Mouse (Mus musculus): Measurements from ENCODE around the gene Rpl9-ps1.

Gene Rpl9-ps1

GRCm38 (mm10) chr11:83645521-83645920, at the start of gene Rpl9-ps1:
Gene Rpl9-ps1 (minus strand): TSS chr11:83645621.
- in situ Hi-C loops (cut with MboI, MseI): no loop called here

- in situ Hi-C loops (cut with MboI, MseI): no loop called here
Observed at GRCm38 (mm10) chr11:83692008-83692407, 46.6 kb upstream of the Rpl9-ps1 start.

- in situ Hi-C loops (cut with MboI, MseI): no loop called here
Observed at GRCm38 (mm10) chr11:83689918-83690317, 44.5 kb upstream of the Rpl9-ps1 start.

DNA sequence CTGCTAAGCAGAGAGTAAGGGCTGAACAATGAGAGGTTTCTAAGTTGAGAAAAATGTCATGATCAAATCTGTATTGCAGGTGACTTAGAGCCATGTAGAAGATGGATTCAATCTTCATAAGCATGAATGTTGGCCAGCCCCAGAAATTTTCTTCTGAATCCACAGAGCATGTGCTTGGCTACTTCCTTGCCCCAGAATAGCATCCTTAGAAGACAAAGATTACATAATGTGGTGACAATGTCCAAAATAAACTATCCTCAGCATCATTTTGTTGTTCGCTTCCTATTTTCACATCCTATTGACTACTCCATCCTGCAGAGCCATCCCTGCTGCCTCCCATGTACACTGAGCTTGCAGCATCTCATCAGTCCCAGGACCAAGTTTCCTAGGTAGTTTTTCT, 30.2 kb upstream of the Rpl9-ps1 start:
- in situ Hi-C loops (cut with MboI, MseI): no loop called here

- in situ Hi-C loops (cut with MboI, MseI): no loop called here
Observed at GRCm38 (mm10) chr11:83671743-83672142, 26.3 kb upstream of the Rpl9-ps1 start.

GRCm38 (mm10) chr11:83663532-83663931, 18.1 kb upstream of the Rpl9-ps1 start:
- in situ Hi-C loops (cut with MboI, MseI): no loop called here

DNA sequence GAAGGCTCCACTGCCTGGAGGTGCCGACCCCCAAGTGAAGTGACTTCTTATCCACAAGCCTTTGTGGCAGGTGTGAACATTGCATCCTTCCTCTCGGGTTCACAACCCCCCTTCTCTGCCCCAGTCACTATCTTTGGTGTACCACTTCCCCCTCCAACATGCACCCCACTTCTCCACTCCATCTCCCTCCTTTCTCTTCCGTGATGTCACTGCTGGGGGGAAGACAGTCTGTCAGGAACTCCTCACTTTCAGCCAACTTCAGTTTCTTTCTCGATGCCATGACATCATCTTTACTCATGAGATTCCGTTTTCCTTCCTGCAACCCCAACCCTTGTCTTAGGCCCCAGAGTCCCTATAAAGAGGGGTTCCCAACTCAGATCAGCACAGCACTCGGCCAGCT, 16.8 kb upstream of the Rpl9-ps1 start, which contains the start of gene Ccl4:
Ccl4 (plus strand) TSS at position 381 of the 400 bp plus-strand sequence.
- in situ Hi-C loops (cut with MboI, MseI): no loop called here

DNA sequence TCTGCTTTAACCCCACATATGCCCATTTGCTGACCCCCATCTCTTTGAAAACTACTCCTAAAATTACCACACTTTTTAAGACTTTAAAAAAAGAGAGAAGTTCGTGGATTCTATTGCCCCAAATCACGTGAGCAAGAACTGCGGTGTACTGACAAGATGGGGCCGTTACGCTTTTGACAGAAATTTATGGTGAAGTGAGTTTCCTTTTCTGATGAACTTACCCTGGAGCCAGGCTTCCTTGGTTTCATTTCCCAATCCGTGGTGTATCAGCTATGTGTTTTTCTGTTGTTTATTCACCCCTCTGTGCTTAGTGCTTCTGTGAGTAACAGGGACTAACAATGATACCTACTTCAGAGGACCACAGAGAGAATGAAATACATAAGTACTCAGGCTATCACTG, 13.4 kb upstream of the Rpl9-ps1 start:
- in situ Hi-C loops (cut with MboI, MseI): no loop called here

DNA sequence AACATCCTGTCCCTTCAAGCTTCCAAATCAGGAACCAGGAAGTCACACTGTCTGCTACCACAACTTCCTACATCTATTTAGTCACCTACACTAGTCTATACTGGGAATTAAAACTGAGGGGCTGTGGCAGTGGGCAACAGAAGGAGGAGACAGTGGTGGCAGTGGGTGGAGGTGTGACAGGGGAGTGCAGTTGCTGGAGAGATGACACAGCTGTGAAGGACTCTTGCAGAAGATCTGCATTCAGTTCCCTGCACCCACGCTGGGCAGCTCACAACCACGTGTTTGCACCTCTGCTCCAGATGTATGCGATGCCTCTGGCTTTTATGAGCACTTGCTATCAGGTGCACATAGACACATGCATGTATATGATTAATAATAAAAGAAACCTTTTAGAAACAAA, 12.1 kb upstream of the Rpl9-ps1 start:
- in situ Hi-C loops (cut with MboI, MseI): no loop called here

DNA sequence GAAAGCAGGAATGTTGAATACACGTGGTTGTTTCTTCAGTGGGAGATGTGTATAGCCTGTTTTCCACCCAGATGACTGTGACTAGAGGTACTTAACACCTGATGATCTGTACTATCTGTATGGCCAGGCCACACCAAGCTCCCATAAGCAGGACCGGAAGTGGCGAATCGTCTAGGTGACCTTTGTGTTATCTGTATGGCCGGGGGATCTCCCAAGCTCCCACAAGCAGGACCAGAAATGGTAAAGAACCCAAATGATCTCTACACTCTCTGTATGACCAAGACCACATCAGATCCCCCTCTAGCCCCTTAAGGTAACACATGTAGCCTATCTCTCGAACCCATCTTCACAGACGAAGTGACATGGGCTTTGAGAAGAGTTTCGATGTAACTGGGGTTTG, 9.2 kb upstream of the Rpl9-ps1 start:
- in situ Hi-C loops (cut with MboI, MseI): no loop called here

DNA sequence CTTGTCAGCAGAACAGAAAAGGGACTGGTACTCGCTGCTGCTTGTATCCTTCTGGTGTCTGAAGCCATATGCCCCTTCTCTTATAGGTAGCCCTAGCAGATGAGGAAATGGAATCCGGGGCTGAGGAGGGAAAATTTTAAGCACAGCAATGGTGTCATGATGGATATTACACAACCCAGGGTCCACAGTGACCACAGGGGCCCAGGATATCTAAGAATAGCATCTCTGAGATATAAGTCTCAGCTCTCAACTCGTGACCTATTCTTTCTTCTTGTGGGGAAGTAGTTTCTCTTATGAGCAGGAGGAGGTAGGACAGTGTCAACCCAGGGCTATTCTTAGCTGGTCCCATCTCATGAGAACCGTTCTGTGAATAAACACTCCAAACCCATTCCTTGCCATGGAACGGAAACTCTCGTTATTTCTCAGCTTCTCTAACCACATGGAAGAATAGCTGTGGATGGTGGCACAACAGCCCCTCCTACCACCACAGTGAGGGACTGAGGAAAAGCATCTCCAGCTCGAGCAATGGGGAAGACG, 4.0 kb upstream of the Rpl9-ps1 start, which contains the start of gene Ccl3:
Ccl3 (minus strand) TSS at position 51 of the 537 bp plus-strand sequence.
- in situ Hi-C loops (cut with MboI, MseI): no loop called here

GRCm38 (mm10) chr11:83646356-83647149, 1.1 kb upstream of the Rpl9-ps1 start:
- in situ Hi-C loops (cut with MboI, MseI): no loop called here

GRCm38 (mm10) chr11:83641216-83641615, 4.2 kb downstream of the Rpl9-ps1 start:
- in situ Hi-C loops (cut with MboI, MseI): no loop called here

GRCm38 (mm10) chr11:83640141-83640540, 5.3 kb downstream of the Rpl9-ps1 start:
- in situ Hi-C loops (cut with MboI, MseI): no loop called here

- in situ Hi-C loops (cut with MboI, MseI): no loop called here
Observed at GRCm38 (mm10) chr11:83639533-83639932, 5.9 kb downstream of the Rpl9-ps1 start.

GRCm38 (mm10) chr11:83638934-83639333, 6.5 kb downstream of the Rpl9-ps1 start:
- in situ Hi-C loops (cut with MboI, MseI): no loop called here

DNA sequence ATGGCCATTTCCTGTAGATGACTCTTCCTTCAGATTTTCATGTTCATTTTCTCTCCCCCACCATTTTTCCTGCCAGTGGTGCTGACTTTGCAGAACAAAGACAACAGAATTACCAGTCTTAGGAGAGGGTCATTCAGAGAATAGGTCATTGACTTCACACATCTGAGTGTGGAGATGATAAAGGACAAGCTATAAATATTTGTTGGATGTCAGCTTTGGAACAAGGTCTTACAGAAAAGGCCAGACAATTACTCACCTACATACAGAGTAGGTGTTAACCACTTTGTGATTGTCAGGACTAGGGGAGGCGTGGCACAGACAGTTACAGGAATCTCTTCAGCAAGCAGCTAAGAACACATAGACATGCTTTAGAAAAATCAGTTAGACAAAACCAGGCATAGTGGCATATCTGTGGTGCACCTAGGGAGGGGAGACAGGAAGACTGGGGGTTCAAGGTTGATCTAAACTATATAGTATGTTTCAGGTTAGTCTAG, 8.6 kb downstream of the Rpl9-ps1 start:
- in situ Hi-C loops (cut with MboI, MseI): no loop called here

- in situ Hi-C loops (cut with MboI, MseI): no loop called here
Observed at GRCm38 (mm10) chr11:83634898-83635297, 10.5 kb downstream of the Rpl9-ps1 start.

DNA sequence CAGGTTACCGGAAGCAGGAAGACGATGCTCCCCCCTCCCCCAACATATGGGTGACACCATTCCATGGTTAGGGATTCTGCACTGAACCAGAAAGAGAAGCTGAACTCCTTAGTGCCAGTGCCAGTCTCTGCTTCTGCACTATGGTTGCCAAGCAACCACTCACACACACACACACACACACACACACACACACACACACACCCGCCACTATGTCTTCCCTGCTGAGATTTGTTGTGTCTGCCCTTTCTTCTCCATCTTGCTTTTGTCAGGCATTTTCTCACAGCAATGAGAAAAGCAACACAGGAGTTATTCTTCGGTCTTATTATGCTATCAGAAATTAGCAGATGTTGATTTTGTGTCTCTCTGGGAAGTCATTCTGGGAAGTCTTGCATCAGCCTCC, 11.0 kb downstream of the Rpl9-ps1 start:
- in situ Hi-C loops (cut with MboI, MseI): no loop called here

- in situ Hi-C loops (cut with MboI, MseI): no loop called here
Observed at GRCm38 (mm10) chr11:83632744-83633143, 12.7 kb downstream of the Rpl9-ps1 start.

GRCm38 (mm10) chr11:83631065-83631464, 14.4 kb downstream of the Rpl9-ps1 start:
- in situ Hi-C loops (cut with MboI, MseI): no loop called here

- in situ Hi-C loops (cut with MboI, MseI): no loop called here
Observed at GRCm38 (mm10) chr11:83630630-83631029, 14.8 kb downstream of the Rpl9-ps1 start.

GRCm38 (mm10) chr11:83628808-83629207, 16.6 kb downstream of the Rpl9-ps1 start:
- in situ Hi-C loops (cut with MboI, MseI): no loop called here

Measured in T-helper 17 cell (primary cell).